Mouse (Mus musculus) CH12.LX (cell line): ENCODE results near the gene Sdccag8. TPM values are rescaled to one million over a fixed set of nuclear protein-coding genes. Genes with fewer than 3 reads are reported as not detected.

Source experiments
- DNase-seq: peaks from one replicate; pipeline ENCODE4 v3.0.0-alpha.2; 2013; ENCODE audit errors: extremely low read depth
- H3K27ac ChIP-seq: 2 replicates; pipeline ENCODE4 v1.5.1; 2012; ENCODE audit warnings: low read depth, mild to moderate bottlenecking, control low read depth, moderate library complexity; ENCODE audit not compliant: insufficient read depth
- H3K27me3 ChIP-seq: replicated peaks from 2 replicates; pipeline ENCODE3; 2012; ENCODE audit warnings: inconsistent platforms
- H3K36me3 ChIP-seq, 2 experiments: replicated peaks in 1 of 2; 2 replicates each; pipeline versions ENCODE3 to v1.6.1; 2012; ENCODE audit warnings: inconsistent platforms in 1 of 2, low read length in 1 of 2, mild to moderate bottlenecking in 1 of 2, mixed read lengths in 1 of 2, moderate library complexity in 1 of 2; ENCODE audit not compliant: control insufficient read depth in 1 of 2, insufficient read depth in 1 of 2
- H3K4me1 ChIP-seq, 2 experiments: 2 replicates each; pipeline ENCODE4 v1.6.1; 2012; ENCODE audit warnings: inconsistent platforms in 1 of 2, moderate library complexity in 1 of 2; ENCODE audit not compliant: insufficient read depth in 2 of 2, control insufficient read depth in 1 of 2
- H3K4me2 ChIP-seq: 2 replicates; pipeline ENCODE4 v1.6.1; 2012; ENCODE audit warnings: low read depth, mild to moderate bottlenecking, control low read depth; ENCODE audit not compliant: poor library complexity, insufficient read depth, severe bottlenecking
- H3K4me3 ChIP-seq, 3 experiments: fragments of 150-350 bp in 1 of 3; sonication (generic) in 1 of 3; replicated peaks in 1 of 3; 2 replicates each; pipeline versions ENCODE3 to v1.5.1; 2011 to 2012; ENCODE audit warnings: low read depth in 2 of 3, low read length in 2 of 3, mild to moderate bottlenecking in 2 of 3, moderate library complexity in 2 of 3, control low read depth in 1 of 3, improper control_type of control experiment in 1 of 3, inconsistent platforms in 1 of 3, mixed read lengths in 1 of 3; ENCODE audit not compliant: poor library complexity in 1 of 3
- H3K79me2 ChIP-seq: replicated peaks from 2 replicates; pipeline ENCODE4 v1.6.1; 2012; ENCODE audit warnings: mild to moderate bottlenecking, moderate library complexity; ENCODE audit not compliant: control insufficient read depth, poor library complexity, insufficient read depth, severe bottlenecking; ENCODE audit errors: extremely low read depth
- H3K9ac ChIP-seq: 2 replicates; pipeline ENCODE4 v1.6.1; 2012; ENCODE audit warnings: low read depth, mild to moderate bottlenecking, control low read depth, moderate library complexity; ENCODE audit not compliant: insufficient read depth
- H3K9me3 ChIP-seq: replicated peaks from 2 replicates; pipeline ENCODE3; 2012; ENCODE audit warnings: low read length, inconsistent platforms, mixed read lengths
- BHLHE40 ChIP-seq: IDR thresholded peaks from 2 replicates; pipeline ENCODE4 v1.6.1; 2011; ENCODE audit warnings: mild to moderate bottlenecking, low read depth, low read length, improper control_type of control experiment
- E2F4 ChIP-seq: IDR thresholded peaks from 2 replicates; pipeline ENCODE4 v1.6.1; 2011; ENCODE audit warnings: low read depth, low read length, improper control_type of control experiment; ENCODE audit not compliant: insufficient replicate concordance
- EP300 ChIP-seq: IDR thresholded peaks from 2 replicates; pipeline ENCODE4 v1.6.1; 2011; ENCODE audit warnings: low read length, improper control_type of control experiment
- ETS1 ChIP-seq: conservative IDR thresholded peaks from 2 replicates; pipeline ENCODE4 v1.6.1; 2012; ENCODE audit warnings: low read depth, mild to moderate bottlenecking, inconsistent platforms, low read length, improper control_type of control experiment, moderate library complexity
- GABPA ChIP-seq: IDR thresholded peaks from 2 replicates; pipeline ENCODE4 v1.6.1; 2012; ENCODE audit warnings: low read depth, low read length, improper control_type of control experiment, inconsistent platforms; ENCODE audit not compliant: insufficient replicate concordance
- JUN ChIP-seq: IDR thresholded peaks from 2 replicates; pipeline ENCODE4 v1.6.1; 2011; ENCODE audit warnings: low read depth, mild to moderate bottlenecking, low read length, improper control_type of control experiment, moderate library complexity; ENCODE audit not compliant: insufficient read depth
- JUND ChIP-seq: conservative IDR thresholded peaks from 2 replicates; pipeline ENCODE4 v1.6.1; 2011; ENCODE audit warnings: low read depth, low read length, improper control_type of control experiment
- KAT2A ChIP-seq: IDR thresholded peaks from 2 replicates; pipeline ENCODE4 v1.6.1; 2012; ENCODE audit warnings: low read length, improper control_type of control experiment, inconsistent platforms; ENCODE audit not compliant: insufficient replicate concordance
- MAFK ChIP-seq: IDR thresholded peaks from 2 replicates; pipeline ENCODE4 v1.6.1; 2011; ENCODE audit warnings: low read length, improper control_type of control experiment; ENCODE audit not compliant: insufficient replicate concordance
- MEF2A ChIP-seq: IDR thresholded peaks from 2 replicates; pipeline ENCODE4 v1.6.1; 2014; ENCODE audit warnings: low read depth, mild to moderate bottlenecking, inconsistent platforms, low read length, improper control_type of control experiment, borderline replicate concordance
- PAX5 ChIP-seq: IDR thresholded peaks from 2 replicates; pipeline ENCODE4 v1.6.1; 2012; ENCODE audit warnings: low read length, inconsistent platforms, mixed read lengths
- POLR2A ChIP-seq: IDR thresholded peaks from 2 replicates; pipeline ENCODE4 v1.6.1; 2011; ENCODE audit warnings: low read depth, mild to moderate bottlenecking, improper control_type of control experiment, low read length
- POLR2AphosphoS2 ChIP-seq: IDR thresholded peaks from 2 replicates; pipeline ENCODE4 v1.6.1; 2011; ENCODE audit warnings: low read depth, low read length, improper control_type of control experiment
- RAD21 ChIP-seq: IDR thresholded peaks from 2 replicates; pipeline ENCODE4 v1.6.1; 2011; ENCODE audit warnings: low read depth, mild to moderate bottlenecking, low read length, improper control_type of control experiment, moderate library complexity
- SIN3A ChIP-seq: IDR thresholded peaks from 2 replicates; pipeline ENCODE4 v1.6.1; 2012; ENCODE audit warnings: low read length, improper control_type of control experiment, inconsistent platforms
- TBP ChIP-seq: conservative IDR thresholded peaks from 2 replicates; pipeline ENCODE4 v1.6.1; 2011; ENCODE audit warnings: low read depth, low read length, improper control_type of control experiment
- USF1 ChIP-seq: IDR thresholded peaks from 2 replicates; pipeline ENCODE4 v1.6.1; 2014; ENCODE audit warnings: low read depth, mild to moderate bottlenecking, inconsistent platforms, low read length, improper control_type of control experiment
- USF2 ChIP-seq: conservative IDR thresholded peaks from 2 replicates; pipeline ENCODE4 v1.6.1; 2011; ENCODE audit warnings: low read depth, low read length, improper control_type of control experiment
- ZNF384 ChIP-seq: IDR thresholded peaks from 2 replicates; pipeline ENCODE4 v1.6.1; 2012; ENCODE audit warnings: low read depth, low read length, improper control_type of control experiment, inconsistent platforms
- dilution Hi-C: fragments of 300-500 bp; cut with MboI; formaldehyde crosslinking; loops from 2 replicates; pipeline ENCODE4 v1.14.3; 2020; ENCODE audit warnings: low sequenced_read_pairs; ENCODE audit not compliant: extremely low pct_unique_long_range_greater_than_20kb, extremely low pct_ligation_motif_present
- in situ Hi-C: fragments of 300-500 bp; cut with MboI; formaldehyde crosslinking; loops from 3 replicates; pipeline ENCODE4 v1.14.3; 2019; ENCODE audit warnings: low sequenced_read_pairs, low pct_ligation_motif_present, low pct_unique_long_range_greater_than_20kb, mixed read lengths
- polyA plus RNA-seq: library from polyadenylated mRNA; unstranded; fragments of >175 nt; gene quantifications from 2 replicates; pipeline ENCODE4 v1.2.1, GENCODE M21; 2012; ENCODE audit warnings: low read depth; ENCODE audit not compliant: insufficient read length
- total RNA-seq, 2 experiments: library from RNA; depleted of rRNA; stranded (reverse); fragments of 300-350 nt in 1 of 2; fragments of >200 nt in 1 of 2; gene quantifications; 2 replicates each; pipeline ENCODE4 v1.2.3; 2012 to 2014

The Sdccag8 gene
- total and polyA plus RNA-seq, 3 experiments, result 10.7 to 18.7 (median 10.9) TPM

- H3K27me3 ChIP-seq, result no peaks in the 10 kb centered on the region
- H3K9ac ChIP-seq, result no peak overlapping the region
- peaks cover 3 to 21% of the 10 kb centered on the region in 2 experiments for H3K36me3 ChIP-seq
- TF ChIP-seq JUN, result no peak
- TF ChIP-seq JUND, result no peak
- no peak for TF ChIP-seq MEF2A
- no peak for TF ChIP-seq RAD21
- no peak for TF ChIP-seq KAT2A
- no peak for TF ChIP-seq TBP
- no peak for TF ChIP-seq GABPA
- no peak for TF ChIP-seq SIN3A
- no peak for TF ChIP-seq USF2
- no peak for TF ChIP-seq USF1
- TF ChIP-seq POLR2A, result no peak
- no peak for TF ChIP-seq PAX5
- no peak for TF ChIP-seq ETS1
- no peak for TF ChIP-seq E2F4
- no peaks in the 10 kb centered on the region for H3K9me3 ChIP-seq
- dilution Hi-C loops, result no loop called here
- H3K4me2 ChIP-seq, result no peak overlapping the region
- H3K4me1 ChIP-seq, result no peaks in the 10 kb centered on the region
- in situ Hi-C loops, result no loop called here
- DNase-seq, result no peak
- no peak overlapping the region for H3K4me3 ChIP-seq
- no peaks in the 10 kb centered on the region for H3K79me2 ChIP-seq
- H3K27ac ChIP-seq, result no peak overlapping the region
Observed at GRCm38 (mm10) chr1:176931511-176931910, 117.1 kb downstream of the Sdccag8 start.

- dilution Hi-C loops, result no loop called here
- H3K27ac ChIP-seq, result no peak overlapping the region
- DNase-seq, result no peak
- H3K4me1 ChIP-seq, result no peaks in the 10 kb centered on the region
- H3K36me3 ChIP-seq, result peaks cover under 1 to 18% of the 10 kb centered on the region in 2 experiments
- no peaks in the 10 kb centered on the region for H3K9me3 ChIP-seq
- no peak overlapping the region for H3K9ac ChIP-seq
- no peak overlapping the region for H3K4me2 ChIP-seq
- H3K27me3 ChIP-seq, result no peaks in the 10 kb centered on the region
- no peaks in the 10 kb centered on the region for H3K79me2 ChIP-seq
- no peak overlapping the region for H3K4me3 ChIP-seq
- TF ChIP-seq JUND, result no peak
- no peak for TF ChIP-seq POLR2AphosphoS2
- no peak for TF ChIP-seq JUN
- no peak for TF ChIP-seq EP300
- TF ChIP-seq TBP, result no peak
- no peak for TF ChIP-seq ZNF384
- no peak for TF ChIP-seq KAT2A
- TF ChIP-seq GABPA, result no peak
- no peak for TF ChIP-seq BHLHE40
- TF ChIP-seq MAFK, result no peak
- no peak for TF ChIP-seq E2F4
- in situ Hi-C loops, result no loop called here
Observed at GRCm38 (mm10) chr1:176932320-176932950, 118.0 kb downstream of the Sdccag8 start.
